Mouse (Mus musculus): Measurements from ENCODE around the gene Zfp574.

- TF ChIP-seq BHLHE40 (IDR thresholded peaks at IDR 0.05; ENCODE audit: borderline replicate concordance, low read depth, low read length), result no peak
- TF ChIP-seq CTCF (IDR thresholded peaks at IDR 0.05 in 2 of 3, conservative IDR thresholded peaks at IDR 0.05 in 1 of 3; ENCODE audit: control insufficient read depth in 1 of 3, insufficient read depth in 1 of 3, low read depth in 2 of 3, low read length in 3 of 3, poor library complexity in 1 of 3, severe bottlenecking in 1 of 3), result no peak
- no peak for TF ChIP-seq MAX (IDR thresholded peaks at IDR 0.05; ENCODE audit: low read length)
- TF ChIP-seq KAT2A (conservative IDR thresholded peaks at IDR 0.05; ENCODE audit: low read depth, low read length), result no peak
- no peak for TF ChIP-seq E2F4 (IDR thresholded peaks at IDR 0.05; ENCODE audit: borderline replicate concordance, low read depth, low read length)
- TF ChIP-seq MEF2A (IDR thresholded peaks at IDR 0.05; ENCODE audit: extremely low read depth, insufficient replicate concordance, low read depth, low read length, poor library complexity, severe bottlenecking), result no peak
- no peak for TF ChIP-seq GATA1 (IDR thresholded peaks at IDR 0.05; ENCODE audit: low read depth, low read length)
- TF ChIP-seq SIN3A (IDR thresholded peaks at IDR 0.05; ENCODE audit: low read length), result no peak
- no peak for TF ChIP-seq POLR2A (IDR thresholded peaks at IDR 0.05; ENCODE audit: control insufficient read depth in 1 of 2, insufficient read depth in 1 of 2, low read depth in 1 of 2, low read length in 2 of 2, poor library complexity in 1 of 2)
- TF ChIP-seq POLR2AphosphoS2 (IDR thresholded peaks at IDR 0.05; ENCODE audit: low read length), result no peak
- TF ChIP-seq MAFK (IDR thresholded peaks at IDR 0.05; ENCODE audit: borderline replicate concordance, low read depth, low read length), result no peak
- no peak for TF ChIP-seq USF1 (IDR thresholded peaks at IDR 0.05; ENCODE audit: low read depth, low read length)
- no peak for TF ChIP-seq MXI1 (IDR thresholded peaks at IDR 0.05; ENCODE audit: low read depth, low read length)
- TF ChIP-seq EP300 (IDR thresholded peaks at IDR 0.05; ENCODE audit: low read depth in 1 of 2, low read length in 2 of 2), result no peak
Observed at GRCm38 (mm10) chr7:25129390-25129979, 57.1 kb downstream of the Zfp574 start.

All from MEL (cell line).